Comparison of ENCODE assay signal across 10 mouse cellular contexts in the genomic region with DNA sequence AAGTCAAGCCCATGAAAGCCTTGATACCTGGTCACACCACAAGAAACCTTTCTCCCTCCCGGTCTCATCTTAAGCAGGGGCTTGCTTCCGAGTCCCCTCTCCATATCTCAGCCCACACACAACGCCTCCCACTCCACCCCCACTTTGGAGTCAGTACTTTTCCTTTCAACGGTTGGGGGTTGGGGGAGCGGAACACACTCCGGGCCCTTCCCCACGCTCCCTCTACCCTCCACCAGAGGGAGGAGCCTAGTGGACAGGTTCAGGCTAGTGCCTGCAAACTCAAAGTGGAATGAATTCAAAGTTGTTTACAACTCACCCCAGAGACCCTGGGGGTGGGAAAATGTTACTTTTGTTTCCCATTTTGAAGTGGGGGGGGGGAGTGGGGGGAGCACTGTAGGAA. TPM values are rescaled to one million over a fixed set of nuclear protein-coding genes. Genes with fewer than 3 reads are reported as not detected.
DNase-seq lines count a peak whose midpoint lies in the region; ATAC-seq lines count a peak whose summit lies in the region.
"Had no signal": no experiment of that assay in that cellular context is flagged by ENCODE, and none has a peak within 500 bp of the region (broad histone marks: within the 10 kb centered on the region; RNA-seq: fewer than 3 reads in every experiment).

No protein-coding gene starts in this region.

- ATAC-seq in heart, embryonic 11.5 days (replicated peaks; ENCODE audit: insufficient number of reproducible peaks, low FRiP score, low TSS enrichment): peak; percentile 49; the same call in 1 of the 2 replicates
- ATAC-seq in liver, embryonic 11.5 days (replicated peaks; ENCODE audit: low FRiP score): no peak
- ATAC-seq in granulocyte monocyte progenitor cell, adult 5-6 weeks (replicated peaks; ENCODE audit: poor library complexity, severe bottlenecking): no peak

- peak overlapping the region; percentile 35 for H3K4me2 ChIP-seq in heart, embryonic 11.5 days
- H3K4me2 ChIP-seq in liver, embryonic 11.5 days: peak overlapping the region; percentile 31; the same call in 1 of the 2 replicates

- WGBS in heart, embryonic 11.5 days (ENCODE audit: insufficient replicate concordance): 9% methylated on average over 7 of the region's 7 CpGs
- WGBS in liver, embryonic 11.5 days: 14% methylated on average over 7 of the region's 7 CpGs

- H3K27me3 ChIP-seq in heart, embryonic 11.5 days (ENCODE audit: control insufficient read depth, insufficient read depth, low read length): no peaks in the 10 kb centered on the region
- peaks cover 40% of the 10 kb centered on the region for H3K27me3 ChIP-seq in liver, embryonic 11.5 days (replicated peaks; ENCODE audit: control insufficient read depth, insufficient read depth, low read length)

- no peak for DNase-seq in heart, postnatal 25 days (ENCODE audit: low spot score)
- peak; percentile 83 for DNase-seq in ES-CJ7 (ENCODE audit: low read depth, low spot score)
- DNase-seq in kidney, adult 11 months: peak; percentile 81
- no peak for DNase-seq in liver, embryonic 11.5 days (ENCODE audit: low spot score)
- no peak for DNase-seq in adrenal gland, adult 2 months
- DNase-seq in ovary, postnatal 36 days (ENCODE audit: low spot score): no peak
- DNase-seq: spleen, adult 18-20 months had no signal

- H3K4me1 ChIP-seq in heart, embryonic 11.5 days (ENCODE audit: control insufficient read depth, insufficient read depth, low read length): peaks cover 36% of the 10 kb centered on the region
- H3K4me1 ChIP-seq in liver, embryonic 11.5 days (replicated peaks; ENCODE audit: control insufficient read depth, insufficient read depth, low read length): peaks cover 38% of the 10 kb centered on the region

- 0 out of 2 replicates have a peak overlapping the region, but pooled peaks have one; percentile 8 for H3K27ac ChIP-seq in heart, embryonic 11.5 days (ENCODE audit: low read depth, low read length)
- H3K27ac ChIP-seq in liver, embryonic 11.5 days (ENCODE audit: low read depth, low read length): 0 out of 2 replicates have a peak overlapping the region, but pooled peaks have one; percentile 28

- peaks cover 10% of the 10 kb centered on the region for H3K36me3 ChIP-seq in heart, embryonic 11.5 days (ENCODE audit: control insufficient read depth, insufficient read depth, low read length)
- H3K36me3 ChIP-seq in liver, embryonic 11.5 days (ENCODE audit: control insufficient read depth, insufficient read depth, low read length): peaks cover 4% of the 10 kb centered on the region; the same call in 1 of the 2 replicates

- H3K9ac ChIP-seq in heart, embryonic 11.5 days (ENCODE audit: low read depth, low read length): no peak overlapping the region
- H3K9ac ChIP-seq in liver, embryonic 11.5 days (ENCODE audit: low read depth, low read length): no peak overlapping the region

- no peaks in the 10 kb centered on the region for H3K9me3 ChIP-seq in heart, embryonic 11.5 days (replicated peaks; ENCODE audit: control insufficient read depth, low read length)
- no peaks in the 10 kb centered on the region for H3K9me3 ChIP-seq in liver, embryonic 11.5 days (ENCODE audit: control insufficient read depth, low read length)

- no peak overlapping the region for H3K4me3 ChIP-seq in heart, embryonic 11.5 days (ENCODE audit: low read depth, low read length)
- no peak overlapping the region for H3K4me3 ChIP-seq in liver, embryonic 11.5 days (ENCODE audit: low read depth, low read length)

- intact Hi-C loops in heart, postnatal 25 days (cut with DNase I): no loop called here

RNA-seq across cellular contexts. Expression of gene Sdc4, which starts 13.0 kb away (rescaled TPM):
- polyA plus RNA-seq in heart, embryonic 11.5 days (2014; fragmentation: Nextera tagmentation; extraction: Ambion mirVana): 33.9 and 34.6 TPM in 2 replicates
- total RNA-seq in heart, postnatal 25 days (2021): 10 to 100 TPM; 19.7 to 22.4 TPM
- polyA plus RNA-seq in liver, embryonic 11.5 days (2014; fragmentation: Nextera tagmentation; extraction: Ambion mirVana): 38.9 and 39.2 TPM in 2 replicates
- 100 to 1,000 TPM; 123 to 151 TPM for total RNA-seq in adrenal gland, adult 2 months (2021)
- polyA plus RNA-seq in adrenal gland, adult 2 months (2012; rRNA removed): 23.3 and 23.5 TPM in 2 replicates
- total RNA-seq in granulocyte monocyte progenitor cell, adult 5-6 weeks (2014; fragmentation: Nextera tagmentation): not detected in 2 replicates
- not detected in 2 replicates for total RNA-seq in granulocyte monocyte progenitor cell, adult 5-6 weeks (2017)

RNA-seq across cellular contexts. Expression of gene Matn4, which starts 25.7 kb away (rescaled TPM):
- polyA plus RNA-seq in heart, embryonic 11.5 days (2014; fragmentation: Nextera tagmentation; extraction: Ambion mirVana): 0.34 and 0.77 TPM in 2 replicates
- total RNA-seq in heart, postnatal 25 days (2021): under 1 TPM; 0.42 to 0.52 TPM
- polyA plus RNA-seq in liver, embryonic 11.5 days (2014; fragmentation: Nextera tagmentation; extraction: Ambion mirVana): 0.14 and 0.32 TPM in 2 replicates
- 1 to 10 TPM in 1 of 2 experiments, under 1 TPM in 1; 0.17 to 1.8 TPM for total RNA-seq in adrenal gland, adult 2 months (2021)
- polyA plus RNA-seq in adrenal gland, adult 2 months (2012; rRNA removed): 1.0 TPM in 2 replicates
- not detected in 2 replicates for total RNA-seq in granulocyte monocyte progenitor cell, adult 5-6 weeks (2014; fragmentation: Nextera tagmentation)
- total RNA-seq in granulocyte monocyte progenitor cell, adult 5-6 weeks (2017): not detected in 2 replicates

RNA-seq across cellular contexts. Expression of gene Sys1, which starts 26.1 kb away (rescaled TPM):
- polyA plus RNA-seq in heart, embryonic 11.5 days (2014; fragmentation: Nextera tagmentation; extraction: Ambion mirVana): 37.0 and 42.3 TPM in 2 replicates
- 10 to 100 TPM; 22.2 to 26.8 TPM for total RNA-seq in heart, postnatal 25 days (2021)
- polyA plus RNA-seq in liver, embryonic 11.5 days (2014; fragmentation: Nextera tagmentation; extraction: Ambion mirVana): 49.1 and 52.8 TPM in 2 replicates
- 10 to 100 TPM; 24.5 to 34.0 TPM for total RNA-seq in adrenal gland, adult 2 months (2021)
- 299 and 335 TPM in 2 replicates for polyA plus RNA-seq in adrenal gland, adult 2 months (2012; rRNA removed)
- 30.4 and 35.3 TPM in 2 replicates for total RNA-seq in granulocyte monocyte progenitor cell, adult 5-6 weeks (2014; fragmentation: Nextera tagmentation)
- total RNA-seq in granulocyte monocyte progenitor cell, adult 5-6 weeks (2017): 11.5 and 18.1 TPM in 2 replicates

RNA-seq across cellular contexts. Expression of gene Rbpjl, which starts 27.8 kb away (rescaled TPM):
- 0.06 and 0.19 TPM in 2 replicates for polyA plus RNA-seq in heart, embryonic 11.5 days (2014; fragmentation: Nextera tagmentation; extraction: Ambion mirVana)
- not detected for total RNA-seq in heart, postnatal 25 days (2021)
- 0.04 and 0.12 TPM in 2 replicates for polyA plus RNA-seq in liver, embryonic 11.5 days (2014; fragmentation: Nextera tagmentation; extraction: Ambion mirVana)
- not detected for total RNA-seq in adrenal gland, adult 2 months (2021)
- polyA plus RNA-seq in adrenal gland, adult 2 months (2012; rRNA removed): not detected in 2 replicates
- total RNA-seq in granulocyte monocyte progenitor cell, adult 5-6 weeks (2014; fragmentation: Nextera tagmentation): not detected in 2 replicates
- total RNA-seq in granulocyte monocyte progenitor cell, adult 5-6 weeks (2017): not detected in 2 replicates
- total RNA-seq: gastrocnemius, adult 18-20 months had no signal

RNA-seq across cellular contexts. Expression of gene Gm20458, which starts 30.1 kb away (rescaled TPM):
- polyA plus RNA-seq in heart, embryonic 11.5 days (2014; fragmentation: Nextera tagmentation; extraction: Ambion mirVana): 4.8 and 8.4 TPM in 2 replicates
- total RNA-seq in heart, postnatal 25 days (2021): 1 to 10 TPM; 1.4 to 2.5 TPM
- 4.4 and 7.4 TPM in 2 replicates for polyA plus RNA-seq in liver, embryonic 11.5 days (2014; fragmentation: Nextera tagmentation; extraction: Ambion mirVana)
- 1 to 10 TPM; 3.9 to 9.6 TPM for total RNA-seq in adrenal gland, adult 2 months (2021)
- polyA plus RNA-seq in adrenal gland, adult 2 months (2012; rRNA removed): 9.6 and 18.9 TPM in 2 replicates
- total RNA-seq in granulocyte monocyte progenitor cell, adult 5-6 weeks (2014; fragmentation: Nextera tagmentation): not detected in 2 replicates
- not detected in 2 replicates for total RNA-seq in granulocyte monocyte progenitor cell, adult 5-6 weeks (2017)

Comparison
In these comparisons a context has a peak if more than half of its experiments do, and no peak if none do; other contexts are left out.
1. DNase-seq: peak in ES-CJ7 (single experiment) and kidney, adult 11 months (single experiment); none in heart, postnatal 25 days (single experiment), liver, embryonic 11.5 days (single experiment), adrenal gland, adult 2 months (single experiment) and ovary, postnatal 36 days (single experiment).
2. RNA of gene Sdc4, which starts 13.0 kb away (total RNA-seq): 123 to 151 TPM in adrenal gland, adult 2 months and 19.7 to 22.4 TPM in heart, postnatal 25 days; not detected in granulocyte monocyte progenitor cell, adult 5-6 weeks; every median in the first group is over 10 times any median in the second.